Mouse (Mus musculus) CD4-positive, CD25-positive, alpha-beta regulatory T cell, adult 4 months (primary cell): ENCODE measurements at regions not wholly inside any gene's neighbourhood (a gene's known extent, or its start where the extent isn't known, plus 50 kb on each side); places are given as distances from the start of the nearest gene placed in this dataset.

Source experiments
- ATAC-seq: one replicate; pipeline ENCODE4 v1.8.0; 2017

GRCm38 (mm10) chr2:75460419-75460818, 198.6 kb upstream of the Hnrnpa3 start:
- ATAC-seq, result no peak

GRCm38 (mm10) chr2:75461019-75461418, 198.0 kb upstream of the Hnrnpa3 start:
- no peak for ATAC-seq

GRCm38 (mm10) chr2:75461421-75461991, 197.6 kb upstream of the Hnrnpa3 start:
- ATAC-seq, result no peak

- no peak for ATAC-seq
These were observed 196.9 kb upstream of the Hnrnpa3 start for GRCm38 (mm10) chr2:75462030-75462671.

GRCm38 (mm10) chr2:75463091-75463490, 196.0 kb upstream of the Hnrnpa3 start:
- no peak for ATAC-seq

GRCm38 (mm10) chr2:75464429-75464828, 194.6 kb upstream of the Hnrnpa3 start:
- ATAC-seq, result no peak

- no peak for ATAC-seq
These were observed 190.2 kb upstream of the Hnrnpa3 start for GRCm38 (mm10) chr2:75468851-75469250.

GRCm38 (mm10) chr2:75469958-75470687, 188.9 kb upstream of the Hnrnpa3 start:
- peak; percentile 80 for ATAC-seq

GRCm38 (mm10) chr2:75470688-75471054, 188.4 kb upstream of the Hnrnpa3 start:
- ATAC-seq, result no peak

GRCm38 (mm10) chr2:75472489-75472888, 186.6 kb upstream of the Hnrnpa3 start:
- no peak for ATAC-seq

- ATAC-seq, result no peak
These were observed 184.6 kb upstream of the Hnrnpa3 start for GRCm38 (mm10) chr2:75474509-75474908.

- ATAC-seq, result no peak
These were observed 182.7 kb upstream of the Hnrnpa3 start for GRCm38 (mm10) chr2:75476350-75476749.

- no peak for ATAC-seq
These were observed 182.0 kb upstream of the Hnrnpa3 start for GRCm38 (mm10) chr2:75477076-75477475.

GRCm38 (mm10) chr2:75479546-75479945, 179.5 kb upstream of the Hnrnpa3 start:
- ATAC-seq, result no peak

- no peak for ATAC-seq
These were observed 177.2 kb upstream of the Hnrnpa3 start for GRCm38 (mm10) chr2:75481863-75482262.

- ATAC-seq, result no peak
These were observed 176.6 kb upstream of the Hnrnpa3 start for GRCm38 (mm10) chr2:75482484-75482883.

GRCm38 (mm10) chr2:75484951-75485350, 174.1 kb upstream of the Hnrnpa3 start:
- ATAC-seq, result no peak

- no peak for ATAC-seq
These were observed 167.9 kb upstream of the Hnrnpa3 start for GRCm38 (mm10) chr2:75491150-75491549.

- no peak for ATAC-seq
These were observed 167.1 kb upstream of the Hnrnpa3 start for GRCm38 (mm10) chr2:75491789-75492500.

GRCm38 (mm10) chr2:75492501-75492898, 166.6 kb upstream of the Hnrnpa3 start:
- ATAC-seq, result no peak

GRCm38 (mm10) chr2:75496606-75497240, 162.3 kb upstream of the Hnrnpa3 start:
- no peak for ATAC-seq

GRCm38 (mm10) chr2:75510223-75510622, 148.8 kb upstream of the Hnrnpa3 start:
- ATAC-seq, result no peak
